Mouse (Mus musculus) stomach, postnatal 0 days (tissue): ENCODE results near the gene Mettl6. TPM values are rescaled to one million over a fixed set of nuclear protein-coding genes. Genes with fewer than 3 reads are reported as not detected.
A peak's percentile ranks its signal among the peaks of the same experiment; 100 is the strongest.
"Not testable (repeated sequence)": the region's sequence is repeated elsewhere in the genome, so short reads cannot be mapped to it uniquely, and the experiment has no call there.

ENCODE experiments used
- ATAC-seq: fragments of 200-750 bp; cut with Nextera tagmentation; 2 replicates; pipeline ENCODE4 v1.8.0; 2017; ENCODE audit not compliant: low FRiP score, low TSS enrichment
- DNase-seq: peaks from one replicate; pipeline ENCODE4 v3.0.0-alpha.2; 2016; ENCODE audit warnings: low spot score
- H3K27ac ChIP-seq: fragments of 300-500 bp; sonication (generic); replicated peaks from 2 replicates; pipeline ENCODE4 v1.5.1; 2014; ENCODE audit warnings: mild to moderate bottlenecking, control low read depth
- H3K27me3 ChIP-seq: fragments of 300-500 bp; sonication (generic); 2 replicates; pipeline ENCODE4 v1.6.1; 2014; ENCODE audit warnings: low read length; ENCODE audit not compliant: control insufficient read depth, insufficient read depth
- H3K36me3 ChIP-seq: fragments of 300-500 bp; sonication (generic); 2 replicates; pipeline ENCODE4 v1.6.1; 2014; ENCODE audit warnings: low read length, mixed read lengths; ENCODE audit not compliant: control insufficient read depth, insufficient read depth
- H3K4me1 ChIP-seq: fragments of 300-500 bp; sonication (generic); replicated peaks from 2 replicates; pipeline ENCODE4 v1.6.1; 2014; ENCODE audit warnings: antibody characterized with exemption; ENCODE audit not compliant: control insufficient read depth, insufficient read depth
- H3K4me2 ChIP-seq: fragments of 300-500 bp; sonication (generic); replicated peaks from 2 replicates; pipeline ENCODE4 v1.6.1; 2014; ENCODE audit warnings: low read depth, mild to moderate bottlenecking, control low read depth, moderate library complexity
- H3K4me3 ChIP-seq: fragments of 300-500 bp; sonication (generic); 2 replicates; pipeline ENCODE4 v1.5.1; 2014; ENCODE audit warnings: low read depth, low read length, control low read depth
- H3K9ac ChIP-seq: fragments of 300-500 bp; sonication (generic); 2 replicates; pipeline ENCODE4 v1.6.1; 2014; ENCODE audit warnings: mild to moderate bottlenecking, low read length, control low read depth, mixed read lengths
- H3K9me3 ChIP-seq: fragments of 300-500 bp; sonication (generic); 2 replicates; pipeline ENCODE4 v1.6.1; 2016; ENCODE audit warnings: low read length; ENCODE audit not compliant: control insufficient read depth
- CTCF ChIP-seq: IDR thresholded peaks from 2 replicates; pipeline ENCODE4 v1.5.1; 2016; ENCODE audit warnings: antibody characterized with exemption, low read depth, mild to moderate bottlenecking, moderate library complexity
- EP300 ChIP-seq: optimal IDR thresholded peaks from 2 replicates; pipeline ENCODE3; 2016; ENCODE audit warnings: antibody characterized with exemption
- WGBS: fragments of 180-500 bp; shearing (Covaris S2); extraction: QIAGEN DNeasy Blood & Tissue Kit; methylation state at CpG from one replicate; pipeline ENCODE4 v1.1.7; 2014; 5-methylcytosine and 5-hydroxymethylcytosine counted together
- polyA plus RNA-seq: library from polyadenylated mRNA; unstranded; fragments of >200 nt; fragmentation: Nextera tagmentation; extraction: Ambion mirVana; gene quantifications from 2 replicates; pipeline ENCODE4 v1.2.1, GENCODE M21; 2015

Gene Mettl6
- polyA plus RNA-seq, 1 experiment from 2014 or later = 31.9 TPM

- no peak for ATAC-seq
- H3K4me2 ChIP-seq = no peak overlapping the region
- H3K36me3 ChIP-seq = no peaks in the 10 kb centered on the region
- DNase-seq = no peak
- H3K9ac ChIP-seq = no peak overlapping the region
- H3K4me1 ChIP-seq = no peaks in the 10 kb centered on the region
- H3K27ac ChIP-seq = no peak overlapping the region
- no peaks in the 10 kb centered on the region for H3K9me3 ChIP-seq
- 53% methylated on average over 4 of the region's 4 CpGs for WGBS
- TF ChIP-seq CTCF (peak; percentile 24), EP300 (no peak)
- H3K4me3 ChIP-seq = no peak overlapping the region
- no peaks in the 10 kb centered on the region for H3K27me3 ChIP-seq
Observed at GRCm38 (mm10) chr14:31469711-31470110, 25.1 kb downstream of the Mettl6 start.

- Histone ChIP-seq H3K9me3 (no peaks in the 10 kb centered on the region), H3K9ac (no peak overlapping the region), H3K4me3 (no peak overlapping the region), H3K27ac (no peak overlapping the region), H3K36me3 (no peaks in the 10 kb centered on the region), H3K27me3 (no peaks in the 10 kb centered on the region), H3K4me2 (no peak overlapping the region), H3K4me1 (no peaks in the 10 kb centered on the region)
- TF ChIP-seq EP300 (no peak), CTCF (peak; percentile 76)
- ATAC-seq (no peak), DNase-seq (peak; percentile 38)
- WGBS = 48% methylated on average over 8 of the region's 8 CpGs
Observed at GRCm38 (mm10) chr14:31464176-31464575, 30.7 kb downstream of the Mettl6 start.

- H3K9me3 ChIP-seq = no peaks in the 10 kb centered on the region
- H3K27ac ChIP-seq = peak overlapping the region; percentile 58
- TF ChIP-seq EP300 (no peak), CTCF (no peak)
- H3K4me1 ChIP-seq = no peaks in the 10 kb centered on the region
- H3K27me3 ChIP-seq = no peaks in the 10 kb centered on the region
- H3K36me3 ChIP-seq = no peaks in the 10 kb centered on the region
- no peak overlapping the region for H3K9ac ChIP-seq
- H3K4me2 ChIP-seq = no peak overlapping the region
- ATAC-seq (peak; percentile 59; the same call in 1 of the 2 replicates), DNase-seq (no peak)
- WGBS = 48% methylated on average over 6 of the region's 6 CpGs
- no peak overlapping the region for H3K4me3 ChIP-seq
Observed at GRCm38 (mm10) chr14:31462886-31463285, 32.0 kb downstream of the Mettl6 start.

DNA sequence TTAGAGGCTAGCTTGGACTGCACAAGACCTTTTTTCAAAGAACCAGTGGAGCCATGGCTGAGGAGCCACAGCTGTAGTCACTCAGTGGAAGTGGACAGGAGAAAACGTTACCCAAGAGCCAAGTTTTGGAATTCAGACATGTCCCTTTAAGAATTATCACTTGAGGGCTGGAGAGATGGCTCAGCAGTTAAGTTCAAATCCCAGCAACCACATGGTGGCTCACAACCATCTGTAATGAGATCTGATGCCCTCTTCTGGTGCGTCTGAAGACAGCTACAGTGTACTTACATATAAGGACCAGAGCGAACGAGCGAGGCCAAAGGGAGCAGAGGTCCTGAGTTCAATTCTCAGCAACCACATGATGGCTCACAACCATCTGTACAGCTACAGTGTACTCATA is 32.6 kb downstream of the Mettl6 start:
- WGBS = 73% methylated on average over 5 of the region's 5 CpGs
- not testable (repeated sequence) for H3K4me2 ChIP-seq, H3K27me3 ChIP-seq, DNase-seq, H3K4me1 ChIP-seq, H3K9ac ChIP-seq, H3K27ac ChIP-seq, H3K4me3 ChIP-seq, H3K36me3 ChIP-seq, ATAC-seq, H3K9me3 ChIP-seq
- peak; percentile 46 for TF ChIP-seq CTCF

DNA sequence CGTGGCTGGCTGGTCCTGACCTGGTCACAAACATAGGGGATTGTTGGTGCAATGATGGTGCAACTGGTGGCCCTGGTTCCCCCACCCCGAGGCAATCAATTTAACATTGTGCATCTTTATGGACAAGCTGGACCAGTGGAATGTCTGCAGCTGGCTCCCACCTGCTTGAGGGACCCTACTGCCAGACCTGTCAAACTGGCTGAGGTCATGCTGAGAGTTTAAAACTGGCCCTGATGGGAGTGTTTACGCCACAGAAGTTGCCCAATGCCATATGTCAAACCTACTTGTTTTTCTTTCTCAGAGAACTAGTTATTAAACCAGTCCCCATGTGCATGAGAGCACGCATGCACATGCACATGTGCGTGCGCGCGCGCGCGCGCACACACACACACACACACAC is 36.8 kb downstream of the Mettl6 start:
- H3K36me3 ChIP-seq = no peaks in the 10 kb centered on the region
- H3K4me2 ChIP-seq = no peak overlapping the region
- H3K9me3 ChIP-seq = no peaks in the 10 kb centered on the region
- H3K9ac ChIP-seq = no peak overlapping the region
- 83% methylated on average over 12 of the region's 12 CpGs for WGBS
- no peak overlapping the region for H3K27ac ChIP-seq
- no peaks in the 10 kb centered on the region for H3K4me1 ChIP-seq
- ATAC-seq = no peak
- TF ChIP-seq EP300 (no peak), CTCF (no peak)
- no peaks in the 10 kb centered on the region for H3K27me3 ChIP-seq
- no peak overlapping the region for H3K4me3 ChIP-seq
- DNase-seq = no peak

DNA sequence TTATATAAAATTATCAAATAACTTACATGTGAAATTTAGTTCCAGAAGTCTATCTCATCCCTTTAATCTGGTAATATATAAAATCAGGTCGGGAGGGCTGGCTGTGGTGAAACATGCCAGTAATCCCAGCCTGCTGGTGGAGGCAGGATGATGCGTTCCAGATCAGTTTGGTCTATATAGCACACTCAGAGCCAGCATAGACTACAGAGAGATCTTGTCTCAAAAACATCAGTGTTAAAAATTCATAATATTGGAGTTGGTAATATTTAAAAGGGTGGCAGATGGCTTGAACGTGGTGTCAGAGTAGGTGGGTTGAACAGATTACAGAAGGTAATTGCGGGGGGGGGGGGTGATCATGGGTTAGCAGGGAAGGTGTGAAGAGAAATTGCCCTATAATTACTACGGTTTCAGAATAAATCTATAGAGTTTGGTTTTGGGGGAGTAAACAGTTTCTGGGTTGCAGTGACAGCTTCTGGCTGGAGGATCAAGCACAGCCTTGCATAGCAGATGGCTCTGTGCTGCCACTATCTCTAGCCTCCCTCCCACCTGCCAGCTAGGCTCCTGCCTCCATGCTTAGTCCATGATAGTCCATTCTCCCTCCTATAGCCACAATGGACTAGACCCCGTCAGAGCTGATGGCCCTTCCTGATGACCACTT is 38.6 kb downstream of the Mettl6 start:
- no peak for ATAC-seq
- Histone ChIP-seq H3K36me3 (no peaks in the 10 kb centered on the region), H3K9ac (no peak overlapping the region), H3K4me2 (no peak overlapping the region), H3K27me3 (no peaks in the 10 kb centered on the region), H3K4me3 (no peak overlapping the region), H3K27ac (no peak overlapping the region), H3K4me1 (no peaks in the 10 kb centered on the region), H3K9me3 (no peaks in the 10 kb centered on the region)
- 73% methylated on average over 6 of the region's 6 CpGs for WGBS
- TF ChIP-seq EP300 = no peak
- no peak for TF ChIP-seq CTCF
- no peak for DNase-seq
